Mouse (Mus musculus) 416B (cell line): ENCODE results near the gene Pithd1.
"Not testable (repeated sequence)": the region's sequence is repeated elsewhere in the genome, so short reads cannot be mapped to it uniquely, and the experiment has no call there.

ENCODE experiments used
- DNase-seq: peaks from one replicate; pipeline ENCODE4 v3.0.0; 2011; ENCODE audit warnings: low read depth

Pithd1 gene

DNA sequence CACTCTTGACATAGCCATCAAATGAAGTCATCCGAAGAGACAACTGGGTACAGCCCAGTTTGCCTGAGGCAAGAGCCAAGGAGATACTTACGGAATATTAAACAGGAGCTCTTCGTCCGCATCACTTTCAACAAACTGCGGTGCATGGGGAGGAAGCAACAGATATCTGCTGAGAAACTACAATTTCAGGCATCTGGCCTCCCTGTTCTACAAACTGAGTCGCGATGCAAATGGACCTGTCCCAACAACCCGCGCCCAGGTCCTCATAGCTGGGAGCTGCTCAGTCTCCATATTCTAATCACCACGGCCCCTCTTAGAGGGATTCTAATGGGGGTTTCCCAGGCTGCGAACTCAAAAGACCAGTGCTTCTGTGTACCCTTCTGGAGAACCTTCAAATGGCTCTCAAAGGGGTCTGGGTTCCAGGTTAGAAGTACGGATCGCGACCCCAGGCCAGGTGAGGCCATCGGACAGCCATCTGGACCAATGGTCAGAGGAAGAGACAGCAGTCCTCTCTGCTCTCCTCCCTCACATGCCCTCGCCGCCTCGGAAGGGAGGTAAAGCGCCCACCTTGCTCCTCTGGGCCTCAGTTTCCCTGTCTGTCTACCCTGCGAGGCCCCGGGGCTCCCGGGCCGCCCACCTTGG, 642 bp downstream of the Pithd1 start:
- no peak for DNase-seq

DNA sequence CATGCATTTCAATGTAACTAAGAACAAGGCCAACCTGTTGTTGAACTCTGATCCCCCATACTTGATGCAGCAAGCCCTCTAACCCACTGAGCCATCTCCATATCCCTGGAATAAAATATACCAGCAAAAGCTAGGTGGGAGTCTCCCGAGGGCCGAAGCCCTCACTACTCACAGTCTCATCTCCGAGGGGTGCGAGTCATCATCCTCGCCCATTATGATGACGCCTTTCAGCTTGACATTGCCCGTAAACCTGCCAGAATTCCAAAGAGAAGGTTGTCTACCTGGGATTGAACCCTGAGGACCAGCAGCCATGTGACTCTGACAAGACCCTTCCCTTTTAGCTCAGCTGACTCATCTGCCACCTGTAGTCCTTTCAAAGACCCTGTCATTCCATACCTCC, 1.3 kb downstream of the Pithd1 start:
- DNase-seq, result no peak

DNA sequence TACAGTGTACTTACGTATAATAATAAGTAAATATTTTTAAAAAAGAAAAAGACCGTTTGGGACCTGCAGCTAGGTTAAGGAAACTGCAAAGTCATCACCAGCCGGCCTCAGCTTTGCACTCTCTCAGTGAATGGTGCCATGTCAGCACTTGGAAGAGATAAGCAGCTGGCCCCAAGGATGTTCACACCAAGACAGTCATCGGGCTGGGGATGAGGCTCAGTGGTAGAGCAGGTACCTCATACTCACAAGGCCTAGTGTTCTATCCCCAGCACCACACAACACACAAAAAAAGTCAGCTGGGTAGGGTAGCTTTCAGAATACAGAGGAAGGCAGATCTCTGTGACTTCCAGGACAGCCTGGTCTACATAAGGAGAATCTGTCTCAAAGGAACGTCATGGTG, 1.9 kb downstream of the Pithd1 start:
- peak; percentile 58 for DNase-seq

DNA sequence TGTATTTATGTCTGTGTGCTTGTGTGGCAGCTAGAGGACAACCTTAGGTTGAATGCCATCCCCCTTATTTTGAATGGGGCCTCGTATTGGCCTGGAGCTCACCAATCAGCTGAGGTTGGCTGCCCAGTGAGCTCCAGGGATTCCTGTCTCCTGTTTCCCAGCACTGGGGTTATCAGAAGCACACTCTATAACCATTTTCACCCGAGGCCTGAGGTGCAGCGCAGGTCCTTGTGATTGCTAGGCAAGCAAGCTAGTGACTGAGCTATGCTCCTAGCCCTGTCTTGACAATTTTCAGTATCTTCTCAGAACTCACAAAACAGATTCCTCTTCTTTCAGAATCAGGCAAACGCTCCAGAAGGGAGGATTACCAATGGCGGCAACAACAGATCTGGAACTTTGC, 2.5 kb downstream of the Pithd1 start:
- no peak for DNase-seq

DNA sequence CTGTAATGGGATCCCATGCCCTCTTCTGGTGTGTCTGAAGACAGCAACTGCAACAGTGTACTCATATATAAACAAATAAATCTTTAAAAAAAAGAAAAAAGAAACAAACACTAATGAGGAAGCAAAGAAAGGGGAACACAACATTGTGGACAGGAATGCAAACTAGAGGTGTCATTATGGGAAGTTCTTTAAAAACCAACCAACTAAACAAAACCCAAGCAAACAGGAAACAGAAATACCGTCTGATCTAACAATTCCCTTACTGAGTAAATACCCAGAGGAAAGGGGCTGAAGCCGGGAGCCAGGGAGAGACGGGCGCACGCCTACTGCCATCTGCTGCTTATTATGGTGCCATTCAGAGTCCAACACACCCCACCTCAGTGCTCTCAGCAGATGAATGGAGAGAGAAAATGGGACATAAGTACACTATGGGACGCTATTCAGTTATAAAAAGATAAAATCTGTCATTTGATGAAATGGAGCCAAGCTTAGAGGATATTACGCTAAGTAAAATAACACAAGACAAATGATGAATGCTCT, 5.5 kb downstream of the Pithd1 start:
- DNase-seq, result no peak

DNA sequence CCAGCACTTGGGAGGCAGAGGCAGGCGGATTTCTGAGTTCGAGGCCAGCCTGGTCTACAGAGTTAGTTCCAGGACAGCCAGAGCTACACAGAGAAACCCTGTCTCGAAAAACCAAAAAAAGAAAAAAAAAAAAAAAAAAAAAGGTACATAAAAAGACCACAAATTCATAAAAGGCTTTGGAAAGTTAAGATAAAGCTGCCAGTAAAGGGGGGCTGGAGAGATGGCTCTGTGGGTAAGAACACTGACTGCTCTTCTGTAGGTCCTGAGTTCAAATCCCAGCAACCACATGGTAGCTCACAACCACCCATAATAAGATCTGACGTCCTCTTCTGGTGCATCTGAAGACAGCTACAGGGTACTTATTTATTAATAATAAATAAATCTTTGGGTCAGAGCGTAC, 6.8 kb downstream of the Pithd1 start:
- not testable (repeated sequence) for DNase-seq

DNA sequence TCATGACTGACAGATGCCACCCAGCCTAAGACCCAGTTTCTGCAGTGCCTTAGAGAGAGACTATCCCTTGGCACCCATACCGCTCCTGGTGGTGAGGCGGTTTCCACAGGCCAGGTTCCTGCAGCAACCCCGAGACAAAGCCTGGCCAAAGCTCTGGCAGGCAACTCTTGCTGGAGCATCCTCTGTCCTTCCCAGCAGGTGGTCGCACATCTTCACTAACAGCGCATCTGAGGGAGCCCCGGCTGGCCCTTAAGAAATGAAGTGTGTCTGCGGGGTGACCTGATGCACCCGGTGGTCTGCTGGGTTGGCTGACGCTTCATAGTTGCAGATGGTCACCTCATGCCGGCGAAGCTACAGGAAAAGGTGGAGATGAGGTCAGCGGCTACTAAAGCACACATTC, 10.9 kb downstream of the Pithd1 start:
- DNase-seq, result no peak

DNA sequence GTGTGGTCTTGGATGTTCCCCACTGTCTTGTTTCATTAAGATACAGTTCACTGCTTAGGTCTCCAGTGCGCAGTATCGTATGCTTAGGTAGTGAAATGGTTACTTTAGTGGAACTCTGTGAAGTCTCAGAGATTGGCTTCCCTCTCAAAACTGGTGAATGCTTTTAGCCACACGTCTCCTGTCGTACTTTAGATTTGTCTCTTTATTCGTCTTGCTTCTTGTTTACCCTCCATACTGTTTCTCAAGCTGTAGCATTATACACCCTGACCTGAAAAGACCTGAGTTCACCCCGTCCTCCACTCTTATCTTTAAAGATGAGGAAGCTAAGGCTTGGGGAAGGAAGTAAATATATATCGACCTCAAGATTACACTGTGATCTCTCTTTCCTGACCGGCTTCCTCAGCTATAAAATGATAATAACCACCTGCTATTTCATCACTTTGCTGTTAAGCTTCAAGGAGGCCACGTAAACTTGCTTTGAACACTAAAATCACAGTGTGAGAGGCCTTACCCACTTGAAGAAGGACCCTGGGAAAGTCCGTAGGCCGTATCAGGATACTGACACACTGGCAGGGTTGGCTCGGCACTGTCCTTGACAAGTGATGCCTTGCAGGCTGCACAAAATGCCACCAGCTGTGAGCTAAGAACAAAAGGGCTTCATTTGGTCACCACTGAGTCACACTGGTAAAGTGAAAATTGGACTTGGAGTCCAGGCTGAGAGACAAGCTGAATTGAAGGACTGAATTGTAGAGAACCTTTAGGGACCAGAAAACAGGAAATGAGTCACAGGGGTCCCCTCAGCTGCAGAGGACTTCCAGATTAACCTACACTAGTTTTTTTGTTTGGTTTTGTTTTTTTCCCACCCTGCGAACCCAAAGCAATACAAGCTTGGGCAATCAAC, 13.9 kb downstream of the Pithd1 start:
- DNase-seq, result peak; percentile 73

DNA sequence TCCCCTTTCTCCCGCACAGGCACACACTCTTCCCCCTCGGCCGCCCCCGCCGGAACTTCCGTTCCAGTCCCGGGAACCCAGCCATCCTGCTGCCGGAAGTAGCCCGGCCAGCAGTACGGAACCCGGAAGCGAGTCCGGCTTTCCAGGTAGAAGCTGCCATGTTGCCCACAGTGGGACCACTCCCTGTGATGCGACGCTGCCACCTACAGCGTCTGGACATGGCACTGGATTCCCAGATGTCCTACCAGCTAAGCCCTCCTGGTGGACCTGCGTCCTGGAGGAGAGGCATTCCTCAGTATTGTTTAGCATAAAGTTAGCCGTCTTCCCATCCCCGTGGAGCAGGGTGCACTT, 14.5 kb downstream of the Pithd1 start, which contains the start of gene Lypla2:
Gene Lypla2 (minus strand): TSS at position 71 of the 351 bp plus-strand sequence.
- DNase-seq, result peak; percentile 82

DNA sequence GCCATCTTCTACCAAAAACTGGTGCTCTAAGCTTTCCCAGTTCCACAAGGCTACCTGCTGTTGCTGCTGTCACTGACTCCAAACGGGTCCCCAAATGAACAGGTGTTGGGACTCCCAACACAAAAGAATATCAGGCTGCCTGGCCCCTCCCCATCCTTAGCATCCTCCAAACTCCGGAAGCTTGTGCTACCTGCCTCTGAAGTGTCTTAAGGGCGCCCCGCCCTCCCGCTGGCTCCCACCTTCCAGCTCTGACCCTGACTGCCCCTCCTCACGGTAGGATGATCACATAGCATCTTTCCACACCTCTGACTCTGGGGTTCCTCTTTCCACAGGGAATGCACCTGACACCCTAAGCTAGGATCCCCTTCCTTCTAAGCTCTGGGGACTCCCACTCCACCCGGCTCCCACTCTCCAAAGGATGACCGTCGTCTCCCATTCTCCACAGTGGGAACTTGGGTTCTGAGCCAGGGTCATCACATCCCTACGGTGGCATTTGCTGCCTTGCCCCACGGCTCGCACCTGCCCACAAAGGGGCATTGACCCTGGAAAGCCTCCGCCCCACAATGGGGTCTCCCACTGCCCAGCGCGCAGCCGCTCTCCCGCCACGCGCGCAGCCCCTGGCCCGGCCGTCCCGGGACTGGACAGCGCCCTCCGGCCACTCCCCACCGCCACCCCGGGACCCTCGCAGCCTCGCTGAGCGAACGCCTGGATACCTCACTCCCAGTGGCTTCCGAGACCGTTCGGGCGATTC, 15.1 kb downstream of the Pithd1 start:
- no peak for DNase-seq

DNA sequence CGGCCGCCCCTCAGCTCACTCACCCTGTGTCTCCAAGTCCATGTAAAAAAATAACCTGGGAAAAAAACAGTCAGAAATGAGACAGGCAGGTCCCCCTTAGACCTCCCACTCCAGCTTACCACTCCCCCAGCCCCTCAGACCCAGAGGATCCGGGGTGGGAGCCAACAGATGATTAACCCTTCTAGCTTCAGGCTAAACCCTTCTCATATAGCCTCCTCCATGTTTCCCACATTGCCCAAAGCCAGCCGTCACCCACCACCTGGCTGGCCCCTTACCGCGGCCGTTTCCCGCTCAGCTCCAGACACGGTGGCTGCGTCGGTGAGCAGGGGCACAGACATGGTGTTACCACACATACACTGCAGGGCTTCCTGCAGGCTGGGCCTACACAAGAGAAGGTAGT, 16.5 kb downstream of the Pithd1 start:
- no peak for DNase-seq

DNA sequence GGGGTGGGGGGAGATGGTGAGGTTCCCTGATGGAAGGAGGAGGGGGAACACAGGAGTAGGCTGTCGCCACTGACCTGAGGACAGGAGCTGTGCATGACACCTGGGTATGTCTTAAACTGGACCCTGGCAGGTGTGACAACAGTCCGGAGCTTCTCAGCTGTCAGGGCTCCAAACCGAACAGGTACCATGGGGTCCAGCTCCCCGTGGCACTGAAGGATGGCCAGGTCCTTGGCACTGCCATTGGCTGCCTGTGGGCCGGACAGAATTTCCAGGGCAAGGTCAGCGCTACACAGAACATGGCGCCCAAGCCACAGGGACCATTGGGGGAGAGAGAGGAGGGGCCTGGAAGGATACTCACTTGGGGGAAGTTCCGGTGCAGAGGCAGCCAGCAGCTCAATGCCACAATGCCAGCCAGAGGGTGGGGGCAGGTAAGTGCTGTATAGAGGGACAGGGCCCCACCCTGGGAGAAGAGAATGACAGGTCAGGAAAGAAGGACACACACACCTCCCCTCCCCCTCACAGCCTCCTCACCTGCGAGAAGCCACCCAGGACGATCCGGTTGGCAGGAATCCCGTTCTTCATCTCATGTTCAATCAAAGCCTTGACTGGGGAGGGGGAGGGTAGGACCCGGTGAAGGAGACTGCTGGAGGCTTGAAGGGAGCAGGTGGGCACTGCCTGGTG, 17.9 kb downstream of the Pithd1 start:
- DNase-seq, result no peak

DNA sequence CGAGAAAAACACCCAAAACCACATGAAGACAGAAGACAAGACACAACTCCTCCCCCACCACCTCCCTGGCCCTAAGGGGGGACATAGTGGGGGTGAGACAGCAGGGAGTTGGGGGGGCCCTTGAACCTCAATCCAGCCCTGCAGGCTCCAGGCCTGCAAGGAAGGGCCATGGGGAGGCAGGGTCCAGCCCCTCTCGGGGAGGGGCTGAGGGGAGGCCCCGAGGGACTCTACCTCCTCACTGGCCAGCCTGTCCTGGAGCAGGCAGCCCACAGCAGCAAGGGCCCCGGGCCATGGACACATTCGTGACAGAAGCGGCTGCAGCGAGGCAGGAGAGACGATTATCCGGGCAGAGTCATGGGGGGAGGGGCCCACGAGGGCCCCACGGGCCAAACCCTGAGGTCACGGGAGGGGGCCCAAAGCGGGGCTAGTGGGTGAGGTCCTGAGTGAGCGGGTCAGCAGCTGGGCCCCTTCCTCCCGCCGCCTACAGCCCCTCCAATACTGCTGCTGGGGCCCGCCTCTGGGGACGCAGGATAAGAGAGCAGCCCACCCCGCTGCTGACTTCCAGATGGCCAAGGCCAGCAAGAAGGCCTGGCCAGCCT, 18.7 kb downstream of the Pithd1 start:
- DNase-seq, result no peak

DNA sequence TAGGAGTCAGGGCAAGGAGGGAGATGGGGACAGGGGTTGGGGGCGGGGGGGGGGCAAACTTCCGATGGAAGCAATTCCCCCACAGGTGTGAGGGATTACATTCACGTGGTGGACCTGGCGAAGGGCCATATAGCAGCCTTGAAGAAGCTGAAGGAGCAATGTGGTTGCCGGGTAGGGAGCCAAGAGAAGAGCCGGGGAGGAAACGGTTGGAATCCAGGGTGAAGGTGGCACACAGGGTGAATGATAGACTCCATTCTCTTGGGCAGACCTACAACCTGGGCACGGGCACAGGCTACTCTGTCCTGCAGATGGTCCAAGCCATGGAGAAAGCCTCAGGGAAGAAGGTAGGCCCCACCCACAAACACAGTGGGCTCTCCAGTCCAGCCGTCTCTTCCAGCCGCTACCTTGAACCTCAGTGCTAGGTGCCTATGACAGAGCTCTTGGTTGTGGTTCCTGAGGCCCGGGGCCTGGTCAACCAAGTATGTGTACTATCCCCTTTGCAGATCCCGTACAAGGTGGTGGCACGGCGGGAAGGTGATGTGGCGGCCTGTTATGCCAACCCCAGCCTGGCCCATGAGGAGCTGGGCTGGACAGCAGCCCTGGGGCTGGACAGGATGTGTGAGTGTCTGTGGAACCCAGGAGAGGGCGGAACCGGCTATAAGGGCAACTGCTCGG, 19.8 kb downstream of the Pithd1 start:
- DNase-seq, result no peak

DNA sequence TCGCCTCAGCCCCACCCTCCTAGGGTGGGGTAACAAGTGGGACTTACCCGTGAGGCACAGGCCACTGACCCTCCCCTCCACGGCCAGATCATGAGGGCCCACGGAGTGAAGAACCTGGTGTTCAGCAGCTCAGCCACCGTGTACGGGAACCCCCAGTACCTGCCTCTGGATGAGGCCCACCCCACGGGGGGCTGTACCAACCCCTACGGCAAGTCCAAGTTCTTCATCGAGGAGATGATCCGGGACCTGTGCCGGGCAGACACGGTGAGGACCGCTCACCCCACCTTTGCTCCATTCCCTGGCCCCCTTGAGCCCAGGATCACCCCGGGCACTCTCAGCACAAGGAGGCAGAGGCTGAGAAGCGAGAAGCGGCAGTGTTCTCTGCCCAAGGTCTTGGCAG, 20.8 kb downstream of the Pithd1 start:
- DNase-seq, result no peak

DNA sequence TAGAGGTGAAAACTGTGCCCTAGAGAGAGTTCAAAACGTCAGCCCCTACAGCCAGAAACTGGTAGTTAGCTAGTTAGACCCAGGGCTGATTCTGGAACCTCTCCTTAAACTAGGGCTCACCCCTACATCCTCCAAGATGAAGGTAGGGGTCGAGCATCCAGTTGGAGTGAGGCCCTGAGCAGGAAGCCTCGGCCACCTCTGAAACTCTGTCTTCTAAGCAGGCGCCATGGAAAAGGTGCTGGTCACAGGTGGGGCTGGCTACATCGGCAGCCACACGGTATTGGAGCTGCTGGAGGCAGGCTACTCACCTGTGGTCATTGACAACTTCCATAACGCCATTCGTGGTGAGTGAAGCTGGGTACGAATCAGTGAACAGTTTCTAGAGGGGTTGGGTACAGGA, 22.0 kb downstream of the Pithd1 start:
- no peak for DNase-seq

DNA sequence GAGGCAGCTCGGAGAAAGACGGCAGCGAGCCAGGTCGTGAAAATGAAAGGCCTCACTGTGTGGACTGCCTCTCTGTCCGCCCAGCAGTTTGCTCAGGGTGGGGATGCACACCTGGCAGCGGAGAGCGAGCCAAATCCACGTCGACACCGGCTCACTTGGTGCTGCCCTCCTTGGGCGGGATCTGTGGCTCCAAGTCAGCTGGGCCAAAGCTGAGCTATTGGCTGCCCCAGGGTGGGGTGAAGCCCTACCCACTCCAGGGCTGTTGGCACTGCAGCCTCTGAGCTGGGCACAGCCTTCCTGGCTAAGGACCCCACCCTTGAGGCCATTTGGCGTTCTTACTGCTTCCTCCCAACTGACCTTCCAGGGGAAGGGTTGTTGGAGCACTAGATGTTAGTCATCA, 22.6 kb downstream of the Pithd1 start:
- DNase-seq, result peak; percentile 84

DNA sequence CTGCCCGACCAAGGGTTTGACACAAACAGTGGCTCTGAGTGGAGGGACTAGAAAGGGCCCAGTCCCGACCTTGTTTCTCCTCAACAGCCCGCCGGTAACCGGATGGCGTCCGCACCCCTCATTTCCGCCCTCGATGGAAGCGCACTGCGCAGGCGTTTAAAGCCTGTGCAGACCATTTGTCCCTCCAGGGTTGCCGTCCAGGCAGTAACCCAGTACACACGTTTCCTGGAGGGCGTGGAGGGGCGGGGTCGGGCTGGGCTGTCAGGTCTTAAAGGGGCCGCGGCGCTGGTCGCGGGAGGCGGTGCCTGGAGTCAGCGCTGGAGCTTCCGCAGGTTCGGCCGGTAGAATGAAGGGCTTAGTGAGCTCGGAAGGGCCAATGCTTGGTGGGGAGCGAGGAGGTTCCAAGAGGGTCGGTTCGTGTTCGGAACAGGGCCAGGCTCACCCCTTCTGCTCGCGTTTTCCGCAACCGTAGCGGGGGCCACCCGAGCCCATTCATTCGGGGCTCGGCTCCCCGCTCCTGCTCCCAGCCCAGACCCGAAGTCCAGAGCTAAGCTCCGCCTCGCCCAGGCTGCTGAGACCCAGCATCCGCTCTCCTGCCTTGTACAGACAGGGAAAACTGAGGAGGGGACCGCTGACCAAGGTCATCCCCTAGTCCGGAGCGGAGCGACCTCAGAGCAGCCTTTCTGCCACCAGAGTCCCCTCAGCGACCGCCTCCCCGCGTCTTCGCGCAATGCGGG, 23.4 kb downstream of the Pithd1 start, which contains the start of gene Gale:
Gene Gale (plus strand): TSS at position 271 of the 737 bp plus-strand sequence.
- peak; percentile 99 for DNase-seq

DNA sequence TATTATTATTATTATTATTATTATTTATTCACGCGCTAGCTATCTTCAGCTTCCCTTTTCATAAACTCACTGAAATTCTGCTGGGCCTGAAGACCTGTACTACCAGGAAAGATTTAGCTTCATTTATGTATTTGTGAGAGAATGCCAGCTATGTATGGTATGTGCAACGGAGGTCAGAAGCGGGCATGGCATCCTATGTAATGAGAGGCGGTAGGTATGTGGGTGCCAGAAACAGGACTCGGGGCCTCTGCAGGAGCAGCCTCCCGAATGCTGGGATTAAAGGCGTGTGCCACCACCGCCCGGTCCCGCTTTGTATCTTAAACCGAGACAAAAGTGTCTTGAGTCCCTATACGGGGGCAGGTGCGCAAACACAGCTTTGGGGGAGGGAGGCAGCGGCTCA, 24.1 kb downstream of the Pithd1 start:
- no peak for DNase-seq

DNA sequence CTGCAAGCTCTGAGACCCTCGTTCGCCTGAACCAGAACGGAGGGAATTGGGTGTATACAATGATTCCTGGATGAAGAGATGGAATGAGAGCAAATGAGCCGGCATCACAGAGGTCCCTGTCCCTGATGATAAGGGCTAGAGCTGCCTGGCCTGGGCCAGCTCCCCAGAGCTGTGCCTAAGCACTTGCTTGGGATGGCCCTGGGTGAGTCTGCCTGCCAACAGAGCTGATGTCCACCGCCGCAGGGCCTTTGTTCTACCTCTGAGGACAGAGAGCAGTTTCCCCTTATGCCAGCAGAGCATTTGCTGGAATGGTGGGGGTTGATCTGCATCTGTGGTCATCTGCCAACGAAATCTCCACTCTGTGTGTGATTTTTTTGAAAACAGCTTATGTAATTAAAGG, 24.9 kb downstream of the Pithd1 start:
- DNase-seq, result no peak
